Mouse (Mus musculus): ENCODE results near the gene Rps23. TPM values are rescaled to one million over a fixed set of nuclear protein-coding genes. Genes with fewer than 3 reads are reported as not detected.
A peak's percentile ranks its signal among the peaks of the same experiment; 100 is the strongest.
"Not testable (repeated sequence)": the region's sequence is repeated elsewhere in the genome, so short reads cannot be mapped to it uniquely, and the experiment has no call there.

The Rps23 gene
- polyA plus RNA-seq, 1 experiment: 1,782 TPM

GRCm38 (mm10) chr13:90925191-90925590 is 2.4 kb downstream of the Rps23 start:
- Histone ChIP-seq H3K79me2 (ENCODE audit: control insufficient read depth, insufficient read depth) (peaks cover 12% of the 10 kb centered on the region), H3ac (ENCODE audit: control insufficient read depth, insufficient read length) (no peak overlapping the region), H3K4me3 (no peak overlapping the region), H3K4me2 (ENCODE audit: low read depth) (no peak overlapping the region), H3K36me3 (ENCODE audit: control insufficient read depth, insufficient read depth) (peaks cover 13% of the 10 kb centered on the region), H3K27me3 (ENCODE audit: control insufficient read depth, insufficient read depth, insufficient read length) (no peaks in the 10 kb centered on the region)
- TF ChIP-seq REST (IDR thresholded peaks at IDR 0.05; ENCODE audit: insufficient read depth, insufficient read length) (no peak), CEBPB (IDR thresholded peaks at IDR 0.05; ENCODE audit: insufficient read depth, poor library complexity, severe bottlenecking) (no peak), MYOD1 (IDR thresholded peaks at IDR 0.05; ENCODE audit: control insufficient read depth in 1 of 3, insufficient read length in 2 of 3, low read depth in 2 of 3) (no peak), POLR2AphosphoS2 (IDR thresholded peaks at IDR 0.05; ENCODE audit: insufficient read length, low read depth) (no peak), SRF (IDR thresholded peaks at IDR 0.05; ENCODE audit: control insufficient read depth, insufficient read length, low read depth) (no peak)

- Histone ChIP-seq H3K4me3 (no peak overlapping the region), H3K79me2 (ENCODE audit: control insufficient read depth, insufficient read depth) (peaks cover 12% of the 10 kb centered on the region), H3K36me3 (ENCODE audit: control insufficient read depth, insufficient read depth) (peaks cover 13% of the 10 kb centered on the region), H3K4me2 (ENCODE audit: low read depth) (no peak overlapping the region), H3ac (ENCODE audit: control insufficient read depth, insufficient read length) (no peak overlapping the region), H3K27me3 (ENCODE audit: control insufficient read depth, insufficient read depth, insufficient read length) (no peaks in the 10 kb centered on the region)
- TF ChIP-seq TCF3 (IDR thresholded peaks at IDR 0.05; ENCODE audit: insufficient read length, low read depth) (no peak), MYOD1 (IDR thresholded peaks at IDR 0.05; ENCODE audit: control insufficient read depth in 1 of 3, insufficient read length in 2 of 3, low read depth in 2 of 3) (no peak), MAX (IDR thresholded peaks at IDR 0.05; ENCODE audit: low read depth) (no peak), SRF (IDR thresholded peaks at IDR 0.05; ENCODE audit: control insufficient read depth, insufficient read length, low read depth) (no peak), CEBPB (IDR thresholded peaks at IDR 0.05; ENCODE audit: insufficient read depth, poor library complexity, severe bottlenecking) (no peak), E2F4 (IDR thresholded peaks at IDR 0.05; ENCODE audit: insufficient read depth) (no peak)
Measured at GRCm38 (mm10) chr13:90926125-90926765, 3.5 kb downstream of the Rps23 start.

DNA sequence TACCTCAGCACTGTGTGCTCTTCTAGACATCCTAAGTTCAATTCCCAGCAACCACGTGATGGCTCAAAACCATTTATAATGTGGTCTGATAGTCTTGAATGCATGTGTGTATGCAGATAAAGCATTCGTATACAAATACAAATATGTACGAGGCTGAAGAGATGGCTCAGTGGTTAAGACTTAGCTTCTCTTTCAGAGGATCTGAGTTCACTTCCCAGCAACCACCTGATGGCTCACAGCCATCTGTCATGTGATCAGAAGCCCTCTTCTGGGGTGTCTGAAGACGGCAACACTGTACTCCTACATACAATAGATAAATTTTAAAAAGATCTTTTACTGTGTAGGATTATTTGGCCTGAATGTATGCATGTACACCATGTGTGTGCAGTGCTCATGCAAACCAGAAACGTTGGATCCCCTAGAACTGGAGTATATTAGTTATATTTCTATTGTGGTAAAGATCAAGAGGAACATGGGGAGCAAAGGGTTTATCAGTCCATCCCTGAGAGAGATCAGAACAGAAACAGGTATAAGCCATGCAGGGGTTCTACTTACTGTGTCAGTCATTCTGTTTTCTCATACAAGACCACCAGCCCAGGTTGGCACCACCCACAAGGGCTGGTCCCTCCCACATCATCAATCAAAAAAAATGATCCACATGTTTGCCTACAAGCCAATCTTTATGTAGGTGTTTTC is 4.3 kb downstream of the Rps23 start:
- Histone ChIP-seq H3K4me3 (no peak overlapping the region), H3K79me2 (ENCODE audit: control insufficient read depth, insufficient read depth) (peaks cover 12% of the 10 kb centered on the region), H3K27me3 (ENCODE audit: control insufficient read depth, insufficient read depth, insufficient read length) (no peaks in the 10 kb centered on the region), H3K4me2 (ENCODE audit: low read depth) (no peak overlapping the region), H3K36me3 (ENCODE audit: control insufficient read depth, insufficient read depth) (peaks cover 13% of the 10 kb centered on the region), H3ac (ENCODE audit: control insufficient read depth, insufficient read length) (no peak overlapping the region)
- TF ChIP-seq TCF12 (IDR thresholded peaks at IDR 0.05; ENCODE audit: insufficient read depth, poor library complexity, severe bottlenecking) (no peak), POLR2AphosphoS2 (IDR thresholded peaks at IDR 0.05; ENCODE audit: insufficient read length, low read depth) (peak; percentile 6), MYOG (IDR thresholded peaks at IDR 0.05; ENCODE audit: control insufficient read depth in 1 of 3, insufficient read depth in 1 of 3, insufficient read length in 2 of 3, low read depth in 2 of 3) (no peak)

- not testable (repeated sequence) for H3K4me2 ChIP-seq (ENCODE audit: low read depth); H3K27me3 ChIP-seq (ENCODE audit: control insufficient read depth, insufficient read depth, insufficient read length); H3K79me2 ChIP-seq (ENCODE audit: control insufficient read depth, insufficient read depth); H3K4me3 ChIP-seq; H3ac ChIP-seq (ENCODE audit: control insufficient read depth, insufficient read length)
- peaks cover 13% of the 10 kb centered on the region for H3K36me3 ChIP-seq (ENCODE audit: control insufficient read depth, insufficient read depth)
Measured at GRCm38 (mm10) chr13:90928266-90928665, 5.5 kb downstream of the Rps23 start.

DNA sequence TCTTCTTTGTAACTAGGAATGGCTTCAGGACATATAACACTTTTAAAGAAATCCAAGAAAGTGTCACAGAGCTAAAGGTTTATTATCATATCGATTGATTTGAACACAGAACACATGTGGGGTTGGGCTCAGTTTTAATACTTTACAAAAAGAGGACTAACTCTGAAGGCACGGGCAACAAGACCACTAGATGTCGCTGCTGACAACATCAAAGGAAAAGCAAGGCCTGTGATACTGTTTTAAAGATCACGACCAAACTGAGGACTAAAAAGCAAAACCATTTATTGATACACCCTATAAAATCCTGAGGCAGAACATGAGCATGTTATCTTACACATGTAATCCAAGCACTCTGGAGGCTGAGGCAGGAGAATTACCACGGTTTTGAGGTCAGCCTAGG is 7.1 kb downstream of the Rps23 start:
- no peaks in the 10 kb centered on the region for H3K79me2 ChIP-seq (ENCODE audit: control insufficient read depth, insufficient read depth)
- no peaks in the 10 kb centered on the region for H3K27me3 ChIP-seq (ENCODE audit: control insufficient read depth, insufficient read depth, insufficient read length)
- no peak for TF ChIP-seq USF1 (IDR thresholded peaks at IDR 0.05; ENCODE audit: low read depth)
- TF ChIP-seq CEBPB (IDR thresholded peaks at IDR 0.05; ENCODE audit: insufficient read depth, poor library complexity, severe bottlenecking): no peak
- TF ChIP-seq TCF12 (IDR thresholded peaks at IDR 0.05; ENCODE audit: insufficient read depth, poor library complexity, severe bottlenecking): no peak
- TF ChIP-seq SRF (IDR thresholded peaks at IDR 0.05; ENCODE audit: control insufficient read depth, insufficient read length, low read depth): no peak
- TF ChIP-seq MYOG (IDR thresholded peaks at IDR 0.05; ENCODE audit: control insufficient read depth in 1 of 3, insufficient read depth in 1 of 3, insufficient read length in 2 of 3, low read depth in 2 of 3): no peak
- TF ChIP-seq REST (IDR thresholded peaks at IDR 0.05; ENCODE audit: insufficient read depth, insufficient read length): no peak
- no peak for TF ChIP-seq TCF3 (IDR thresholded peaks at IDR 0.05; ENCODE audit: insufficient read length, low read depth)
- no peak for TF ChIP-seq MAX (IDR thresholded peaks at IDR 0.05; ENCODE audit: low read depth)
- no peak for TF ChIP-seq POLR2A (IDR thresholded peaks at IDR 0.05; ENCODE audit: insufficient read length, low read depth)
- no peak for TF ChIP-seq E2F4 (IDR thresholded peaks at IDR 0.05; ENCODE audit: insufficient read depth)
- no peak for TF ChIP-seq MYOD1 (IDR thresholded peaks at IDR 0.05; ENCODE audit: control insufficient read depth in 1 of 3, insufficient read length in 2 of 3, low read depth in 2 of 3)
- no peak for TF ChIP-seq POLR2AphosphoS2 (IDR thresholded peaks at IDR 0.05; ENCODE audit: insufficient read length, low read depth)
- no peak overlapping the region for H3K4me2 ChIP-seq (ENCODE audit: low read depth)
- H3ac ChIP-seq (ENCODE audit: control insufficient read depth, insufficient read length): no peak overlapping the region
- H3K36me3 ChIP-seq (ENCODE audit: control insufficient read depth, insufficient read depth): peaks cover 11% of the 10 kb centered on the region
- no peak overlapping the region for H3K4me3 ChIP-seq

Data from myocyte (in vitro differentiated cells).